Mouse (Mus musculus) heart, embryonic 12.5 days (tissue): ENCODE measurements around the gene Kcnmb4. TPM values are rescaled to one million over a fixed set of nuclear protein-coding genes. Genes with fewer than 3 reads are reported as not detected.

Experiments used
- ATAC-seq: fragments of 200-750 bp; cut with Nextera tagmentation; 2 replicates; pipeline ENCODE4 v1.8.0; 2017; ENCODE audit warnings: moderate TSS enrichment, moderate library complexity; ENCODE audit not compliant: insufficient number of reproducible peaks, low FRiP score
- H3K27ac ChIP-seq: fragments of 300-500 bp; sonication (generic); 2 replicates; pipeline ENCODE4 v1.5.1; 2016; ENCODE audit warnings: mild to moderate bottlenecking, moderate library complexity; ENCODE audit not compliant: poor library complexity, severe bottlenecking
- H3K27me3 ChIP-seq: fragments of 300-500 bp; sonication (generic); replicated peaks from 2 replicates; pipeline ENCODE4 v1.6.1; 2016; ENCODE audit warnings: mild to moderate bottlenecking, moderate library complexity
- H3K36me3 ChIP-seq: fragments of 300-500 bp; sonication (generic); 2 replicates; pipeline ENCODE4 v1.6.1; 2016; ENCODE audit warnings: mild to moderate bottlenecking, moderate library complexity
- H3K4me1 ChIP-seq: fragments of 300-500 bp; sonication (generic); replicated peaks from 2 replicates; pipeline ENCODE4 v1.6.1; 2016; ENCODE audit warnings: mild to moderate bottlenecking
- H3K4me2 ChIP-seq: fragments of 300-500 bp; sonication (generic); 2 replicates; pipeline ENCODE4 v1.6.1; 2016; ENCODE audit warnings: mild to moderate bottlenecking, moderate library complexity
- H3K4me3 ChIP-seq: fragments of 300-500 bp; sonication (generic); 2 replicates; pipeline ENCODE4 v1.5.1; 2016; ENCODE audit warnings: mild to moderate bottlenecking
- H3K9ac ChIP-seq: fragments of 300-500 bp; sonication (generic); 2 replicates; pipeline ENCODE4 v1.6.1; 2016; ENCODE audit warnings: mild to moderate bottlenecking, moderate library complexity
- H3K9me3 ChIP-seq: fragments of 300-500 bp; sonication (generic); replicated peaks from 2 replicates; pipeline ENCODE4 v1.6.1; 2016; ENCODE audit warnings: mild to moderate bottlenecking, moderate library complexity
- WGBS: fragments of 180-500 bp; shearing (Covaris S2); methylation state at CpG from one replicate; pipeline ENCODE4 v1.1.7; 2016; 5-methylcytosine and 5-hydroxymethylcytosine counted together
- polyA plus RNA-seq: library from polyadenylated mRNA; unstranded; fragments of >200 nt; fragmentation: Nextera tagmentation; extraction: Ambion mirVana; gene quantifications from 2 replicates; pipeline ENCODE4 v1.2.1, GENCODE M21; 2016

The Kcnmb4 gene
- polyA plus RNA-seq, 1 experiment from 2014 or later, result 7.5 TPM

- no peak for ATAC-seq
- WGBS, result 63% methylated on average over 9 of the region's 9 CpGs
- H3K9me3 ChIP-seq, result peaks cover 6% of the 10 kb centered on the region
- H3K27me3 ChIP-seq, result no peaks in the 10 kb centered on the region
- H3K27ac ChIP-seq, result no peak overlapping the region
- H3K4me2 ChIP-seq, result no peak overlapping the region
- no peak overlapping the region for H3K4me3 ChIP-seq
- H3K36me3 ChIP-seq, result no peaks in the 10 kb centered on the region
- H3K4me1 ChIP-seq, result peaks cover 12% of the 10 kb centered on the region
- H3K9ac ChIP-seq, result no peak overlapping the region
Observed at GRCm38 (mm10) chr10:116450621-116451020, 23.1 kb downstream of the Kcnmb4 start.

GRCm38 (mm10) chr10:116448166-116448565, 25.5 kb downstream of the Kcnmb4 start:
- 93% methylated on average over 12 of the region's 12 CpGs for WGBS
- no peak overlapping the region for H3K9ac ChIP-seq
- peaks cover 5% of the 10 kb centered on the region for H3K9me3 ChIP-seq

DNA sequence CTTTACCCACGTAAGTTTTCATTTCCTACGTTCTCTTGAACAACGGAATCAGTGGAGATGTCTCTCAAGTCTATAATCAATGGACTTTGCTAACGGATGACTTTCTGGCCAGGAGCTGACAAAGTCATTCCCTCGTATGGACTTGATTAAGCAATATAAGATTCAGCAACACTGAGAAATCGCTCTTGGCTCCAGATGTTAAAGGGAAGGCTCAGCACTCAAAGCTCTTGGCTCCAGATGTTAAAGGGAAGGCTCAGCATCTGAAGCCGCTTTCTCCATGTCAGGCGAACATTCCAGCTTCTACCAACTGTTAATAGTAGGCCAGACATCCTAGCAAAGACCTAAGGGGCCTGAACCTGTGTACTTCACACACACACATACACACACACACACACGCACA, 26.5 kb downstream of the Kcnmb4 start:
- 87% methylated on average over 9 of the region's 9 CpGs for WGBS
- no peak for ATAC-seq

More at GRCm38 (mm10) chr10:116448166-116448565, 25.5 kb downstream of the Kcnmb4 start:
- H3K4me1 ChIP-seq, result peaks cover 12% of the 10 kb centered on the region
- no peak overlapping the region for H3K4me3 ChIP-seq
- 0 out of 2 replicates have a peak, but pooled peaks cover 6% of the 10 kb centered on the region for H3K36me3 ChIP-seq
- no peaks in the 10 kb centered on the region for H3K27me3 ChIP-seq
- H3K4me2 ChIP-seq, result no peak overlapping the region
- no peak overlapping the region for H3K27ac ChIP-seq
- ATAC-seq, result no peak

GRCm38 (mm10) chr10:116446040-116446439, 27.6 kb downstream of the Kcnmb4 start:
- no peak for ATAC-seq
- 78% methylated on average over 10 of the region's 12 CpGs for WGBS
- Histone ChIP-seq H3K4me3 (no peak overlapping the region), H3K4me2 (no peak overlapping the region), H3K36me3 (0 out of 2 replicates have a peak, but pooled peaks cover 6% of the 10 kb centered on the region), H3K4me1 (peaks cover 12% of the 10 kb centered on the region), H3K9me3 (no peaks in the 10 kb centered on the region; the same call in 1 of the 2 replicates), H3K9ac (no peak overlapping the region), H3K27me3 (no peaks in the 10 kb centered on the region), H3K27ac (no peak overlapping the region)

More for the DNA sequence above, 26.5 kb downstream of the Kcnmb4 start:
- Histone ChIP-seq H3K27me3 (no peaks in the 10 kb centered on the region), H3K27ac (no peak overlapping the region), H3K9ac (no peak overlapping the region), H3K36me3 (0 out of 2 replicates have a peak, but pooled peaks cover 6% of the 10 kb centered on the region), H3K9me3 (no peaks in the 10 kb centered on the region; the same call in 1 of the 2 replicates), H3K4me3 (no peak overlapping the region), H3K4me1 (peaks cover 12% of the 10 kb centered on the region), H3K4me2 (no peak overlapping the region)

GRCm38 (mm10) chr10:116444826-116445225, 28.9 kb downstream of the Kcnmb4 start:
- H3K36me3 ChIP-seq, result 0 out of 2 replicates have a peak, but pooled peaks cover 6% of the 10 kb centered on the region
- H3K27me3 ChIP-seq, result no peaks in the 10 kb centered on the region
- no peak overlapping the region for H3K4me3 ChIP-seq
- H3K9me3 ChIP-seq, result no peaks in the 10 kb centered on the region; the same call in 1 of the 2 replicates
- WGBS, result 80% methylated on average over 8 of the region's 8 CpGs
- H3K4me1 ChIP-seq, result 0 out of 2 replicates have a peak, but pooled peaks cover 8% of the 10 kb centered on the region
- H3K4me2 ChIP-seq, result no peak overlapping the region
- no peak overlapping the region for H3K9ac ChIP-seq
- H3K27ac ChIP-seq, result no peak overlapping the region
- no peak for ATAC-seq

- peaks cover 2% of the 10 kb centered on the region for H3K9me3 ChIP-seq
- H3K4me1 ChIP-seq, result 0 out of 2 replicates have a peak, but pooled peaks cover 8% of the 10 kb centered on the region
- H3K9ac ChIP-seq, result no peak overlapping the region
- H3K27me3 ChIP-seq, result no peaks in the 10 kb centered on the region
- WGBS, result 91% methylated on average over 10 of the region's 10 CpGs
- H3K27ac ChIP-seq, result no peak overlapping the region
- no peak overlapping the region for H3K4me3 ChIP-seq
- no peak overlapping the region for H3K4me2 ChIP-seq
- no peak for ATAC-seq
- 0 out of 2 replicates have a peak, but pooled peaks cover 6% of the 10 kb centered on the region for H3K36me3 ChIP-seq
Observed at GRCm38 (mm10) chr10:116444371-116444770, 29.3 kb downstream of the Kcnmb4 start.

DNA sequence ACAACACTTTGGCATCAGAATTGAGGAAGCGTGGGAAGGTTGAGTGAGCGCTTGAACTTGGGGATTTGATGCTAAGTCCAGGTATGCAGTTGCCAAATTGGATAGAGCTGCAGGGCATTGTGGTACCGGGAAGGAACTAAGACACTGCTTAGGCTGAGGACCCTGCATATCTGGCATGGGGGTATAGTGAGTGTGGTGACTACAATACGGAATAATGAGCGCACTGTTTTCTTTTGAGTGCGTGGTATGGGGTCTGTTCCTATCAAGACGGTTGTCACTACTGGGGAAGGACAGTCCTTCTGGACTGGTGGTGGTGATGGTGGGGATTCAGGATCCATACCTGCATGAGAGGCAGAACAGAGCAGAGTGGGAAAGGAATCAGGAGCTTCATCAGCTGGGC, 32.7 kb downstream of the Kcnmb4 start:
- ATAC-seq, result no peak
- no peaks in the 10 kb centered on the region for H3K27me3 ChIP-seq
- H3K27ac ChIP-seq, result no peak overlapping the region
- H3K9me3 ChIP-seq, result peaks cover 21% of the 10 kb centered on the region
- H3K36me3 ChIP-seq, result peaks cover 14% of the 10 kb centered on the region
- H3K4me2 ChIP-seq, result peak overlapping the region; percentile 35; the same call in 1 of the 2 replicates
- H3K4me1 ChIP-seq, result 0 out of 2 replicates have a peak, but pooled peaks cover 2% of the 10 kb centered on the region
- WGBS, result 90% methylated on average over 7 of the region's 7 CpGs
- no peak overlapping the region for H3K9ac ChIP-seq
- H3K4me3 ChIP-seq, result no peak overlapping the region

- WGBS, result 36% methylated on average over 10 of the region's 10 CpGs
- peak overlapping the region; percentile 35 for H3K4me2 ChIP-seq
- ATAC-seq, result no peak
Observed at GRCm38 (mm10) chr10:116440088-116440487, 33.6 kb downstream of the Kcnmb4 start.

GRCm38 (mm10) chr10:116435455-116435854, 38.2 kb downstream of the Kcnmb4 start:
- WGBS, result 87% methylated on average over 12 of the region's 12 CpGs
- Histone ChIP-seq H3K4me3 (no peak overlapping the region), H3K9me3 (peaks cover 21% of the 10 kb centered on the region), H3K4me1 (no peaks in the 10 kb centered on the region), H3K9ac (no peak overlapping the region), H3K4me2 (no peak overlapping the region), H3K27ac (no peak overlapping the region), H3K27me3 (no peaks in the 10 kb centered on the region), H3K36me3 (peaks cover 8% of the 10 kb centered on the region)
- ATAC-seq, result no peak

More at GRCm38 (mm10) chr10:116440088-116440487, 33.6 kb downstream of the Kcnmb4 start:
- H3K9me3 ChIP-seq, result peaks cover 21% of the 10 kb centered on the region
- H3K9ac ChIP-seq, result no peak overlapping the region
- H3K36me3 ChIP-seq, result peaks cover 14% of the 10 kb centered on the region
- H3K27me3 ChIP-seq, result no peaks in the 10 kb centered on the region
- H3K27ac ChIP-seq, result no peak overlapping the region
- no peak overlapping the region for H3K4me3 ChIP-seq
- H3K4me1 ChIP-seq, result no peaks in the 10 kb centered on the region

DNA sequence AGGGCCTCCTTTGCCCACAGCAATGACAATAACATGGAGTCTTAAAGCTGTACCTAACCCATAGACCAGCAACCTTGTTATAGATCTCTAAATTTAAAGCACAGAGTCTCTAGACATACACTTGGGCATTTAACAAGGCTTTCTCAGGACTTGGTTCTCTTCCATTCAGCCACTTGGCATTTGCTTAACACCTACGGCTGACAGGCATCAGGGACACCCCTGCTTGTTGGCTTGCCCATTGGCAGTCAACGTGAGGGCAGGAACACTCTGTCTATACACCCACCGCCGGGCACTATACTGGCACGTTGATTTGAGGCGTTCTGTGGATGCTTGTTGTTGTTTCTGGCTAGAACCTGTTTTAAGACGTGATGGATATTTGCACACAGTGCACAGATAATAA, 41.3 kb downstream of the Kcnmb4 start:
- WGBS, result 75% methylated on average over 7 of the region's 7 CpGs
- Histone ChIP-seq H3K27me3 (no peaks in the 10 kb centered on the region), H3K36me3 (peaks cover 10% of the 10 kb centered on the region), H3K9ac (no peak overlapping the region), H3K4me3 (no peak overlapping the region), H3K9me3 (peaks cover 9% of the 10 kb centered on the region), H3K4me1 (no peaks in the 10 kb centered on the region), H3K4me2 (no peak overlapping the region), H3K27ac (no peak overlapping the region)
- ATAC-seq, result no peak

GRCm38 (mm10) chr10:116428026-116428780, 45.5 kb downstream of the Kcnmb4 start:
- no peak overlapping the region for H3K4me3 ChIP-seq
- no peak overlapping the region for H3K9ac ChIP-seq
- peaks cover 12% of the 10 kb centered on the region for H3K36me3 ChIP-seq
- H3K27ac ChIP-seq, result no peak overlapping the region
- no peaks in the 10 kb centered on the region for H3K27me3 ChIP-seq
- H3K4me2 ChIP-seq, result no peak overlapping the region
- 90% methylated on average over 26 of the region's 26 CpGs for WGBS
- no peak for ATAC-seq
- H3K4me1 ChIP-seq, result no peaks in the 10 kb centered on the region
- peaks cover 13% of the 10 kb centered on the region for H3K9me3 ChIP-seq
